Comparison of ENCODE assay signal across 7 mouse cellular contexts in the genomic region with DNA sequence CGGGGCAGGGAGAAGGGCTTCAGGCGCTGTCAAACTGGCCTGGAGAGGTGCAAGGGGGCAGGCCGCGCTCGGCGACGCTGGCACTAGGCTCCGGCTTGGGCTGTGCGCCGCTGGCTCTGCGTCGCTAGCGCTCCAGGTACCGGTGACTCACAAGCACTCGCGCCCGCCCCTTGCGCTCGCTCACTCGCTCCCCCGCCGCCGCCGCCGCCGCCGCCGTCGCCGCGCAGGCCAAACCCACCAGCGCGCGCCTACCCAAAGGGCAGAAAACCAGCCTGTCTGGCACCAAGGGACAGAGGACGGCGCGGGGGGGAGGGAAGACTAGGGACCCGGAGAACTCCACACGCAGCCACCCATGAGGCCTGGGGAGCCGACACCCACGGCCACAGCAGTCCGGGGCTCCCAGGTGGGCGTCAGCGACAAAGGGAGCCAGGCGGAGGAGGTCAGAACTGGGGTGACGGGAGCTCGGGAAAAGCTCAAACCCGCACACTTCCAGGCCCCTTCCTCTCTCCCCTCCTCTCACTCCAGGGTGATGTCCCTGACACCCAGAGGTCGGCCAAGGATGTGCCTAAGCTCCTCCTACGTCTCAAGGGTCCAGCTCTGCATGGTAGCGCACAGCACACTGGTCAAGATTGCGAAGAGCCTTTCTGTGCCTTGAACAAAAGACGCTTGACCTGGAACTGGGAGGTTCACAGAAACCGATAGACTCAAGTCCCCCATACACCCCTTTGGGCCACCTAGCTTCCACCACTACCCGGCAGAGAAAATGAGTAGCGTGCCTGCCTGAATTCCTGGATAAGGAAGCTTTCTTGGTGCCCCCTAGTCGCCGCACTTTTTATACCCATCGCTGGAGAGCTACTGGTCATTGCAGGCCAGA. TPM values are rescaled to one million over a fixed set of nuclear protein-coding genes. Genes with fewer than 3 reads are reported as not detected.
DNase-seq lines count a peak whose midpoint lies in the region; ATAC-seq and TF ChIP-seq lines count a peak whose summit lies in the region.

Nebl (minus strand) TSS at position 508 of the 874 bp plus-strand sequence.

- intact Hi-C loops in left cerebral cortex, postnatal 25 days (cut with DNase I), result loop anchor here (1.0 to 10.0 kb wide), 4 partner anchors 62 to 306 kb away; no protein-coding TSS in a partner anchor

- peaks cover 9% of the 10 kb centered on the region; the same call in 1 of the 2 replicates for H3K4me1 ChIP-seq in forebrain, postnatal 0 days (ENCODE audit: insufficient read depth)
- H3K4me1 ChIP-seq in hindbrain, embryonic 14.5 days (replicated peaks; ENCODE audit: control insufficient read depth, insufficient read depth, low read length), result peaks cover 19% of the 10 kb centered on the region

- H3K27ac ChIP-seq in forebrain, postnatal 0 days (ENCODE audit: low read depth, low read length), result peak within 1 kb of the TSS; percentile 69
- peak within 1 kb of the TSS; percentile 83 for H3K27ac ChIP-seq in hindbrain, embryonic 14.5 days

- peak; percentile 69 for DNase-seq in T-cell, adult 2 months (ENCODE audit: low spot score)
- peak; percentile 68 for DNase-seq in cerebellum, adult 11-12 months
- peak; percentile 80 for DNase-seq in forebrain, postnatal 0 days
- DNase-seq in hindbrain, embryonic 14.5 days (ENCODE audit: low spot score), result peak; percentile 69
- peak; percentile 78 to 82 for DNase-seq in left cerebral cortex, postnatal 25 days (ENCODE audit: low spot score in 2 of 2)
- peak; percentile 48 for DNase-seq in mesoderm, embryonic 11.5 days (ENCODE audit: low read depth, low spot score)
- DNase-seq in right cerebral cortex, postnatal 4 days, result peak; percentile 66

- under 1% methylated on average over 59 of the region's 59 CpGs for WGBS in forebrain, postnatal 0 days
- WGBS in hindbrain, embryonic 14.5 days, result under 1% methylated on average over 43 of the region's 59 CpGs

- peak; percentile 53 for TF ChIP-seq CTCF in forebrain, postnatal 0 days (IDR thresholded peaks at IDR 0.05; ENCODE audit: low read depth)

- no peaks in the 10 kb centered on the region for H3K27me3 ChIP-seq in forebrain, postnatal 0 days (ENCODE audit: insufficient read depth, low read length)
- H3K27me3 ChIP-seq in hindbrain, embryonic 14.5 days (ENCODE audit: control insufficient read depth, insufficient read depth, low read length), result peaks cover 8% of the 10 kb centered on the region; the same call in 1 of the 2 replicates

- H3K9me3 ChIP-seq in forebrain, postnatal 0 days (ENCODE audit: low read length), result no peaks in the 10 kb centered on the region
- no peaks in the 10 kb centered on the region for H3K9me3 ChIP-seq in hindbrain, embryonic 14.5 days (ENCODE audit: control insufficient read depth, low read length)

- H3K4me2 ChIP-seq in forebrain, postnatal 0 days (ENCODE audit: low read depth), result peak within 1 kb of the TSS; percentile 87
- H3K4me2 ChIP-seq in hindbrain, embryonic 14.5 days (replicated peaks), result peak within 1 kb of the TSS; percentile 98

- H3K36me3 ChIP-seq in forebrain, postnatal 0 days (ENCODE audit: insufficient read depth), result no peaks in the 10 kb centered on the region
- no peaks in the 10 kb centered on the region for H3K36me3 ChIP-seq in hindbrain, embryonic 14.5 days (replicated peaks; ENCODE audit: control insufficient read depth, insufficient read depth)

- H3K9ac ChIP-seq in forebrain, postnatal 0 days, result peak within 1 kb of the TSS; percentile 62
- H3K9ac ChIP-seq in hindbrain, embryonic 14.5 days, result peak within 1 kb of the TSS; percentile 82

- peak within 1 kb of the TSS; percentile 58 for H3K4me3 ChIP-seq in forebrain, postnatal 0 days (ENCODE audit: low read depth, low read length)
- peak within 1 kb of the TSS; percentile 75 for H3K4me3 ChIP-seq in hindbrain, embryonic 14.5 days (replicated peaks; ENCODE audit: low read length)

- ATAC-seq in forebrain, postnatal 0 days, result peak; percentile 91
- ATAC-seq in hindbrain, embryonic 14.5 days (ENCODE audit: low FRiP score), result peak; percentile 89

RNA-seq across cellular contexts. Expression of gene Nebl, which starts in this region (rescaled TPM):
- 19.9 and 27.8 TPM in 2 replicates for total RNA-seq in forebrain, postnatal 0 days (2014; rRNA removed)
- polyA plus RNA-seq in forebrain, postnatal 0 days (2015; fragmentation: Nextera tagmentation; extraction: Ambion mirVana), result 3.9 and 9.2 TPM in 2 replicates
- 11.1 and 12.9 TPM in 2 replicates for polyA plus RNA-seq in hindbrain, embryonic 14.5 days (2014; fragmentation: Nextera tagmentation; extraction: Ambion mirVana)
- 10 to 100 TPM; 63.7 to 80.4 TPM for total RNA-seq in left cerebral cortex, postnatal 25 days (2021)

Comparison
In these comparisons a context has a peak if more than half of its experiments do, and no peak if none do; other contexts are left out.
1. Peak in every context shown above with its lines: DNase-seq, ATAC-seq, H3K4me3 ChIP-seq and H3K27ac ChIP-seq.